Mouse (Mus musculus) hindbrain, embryonic 13.5 days (tissue): Measurements from ENCODE around the gene Dmkn. TPM values are rescaled to one million over a fixed set of nuclear protein-coding genes. Genes with fewer than 3 reads are reported as not detected.

Experiments
- ATAC-seq: fragments of 200-750 bp; cut with Nextera tagmentation; 2 replicates; pipeline ENCODE4 v1.8.0; 2017; ENCODE audit warnings: moderate TSS enrichment; ENCODE audit not compliant: low FRiP score
- H3K27ac ChIP-seq: fragments of 300-500 bp; sonication (generic); 2 replicates; pipeline ENCODE4 v1.5.1; 2015; ENCODE audit warnings: inconsistent platforms, mild to moderate bottlenecking, moderate library complexity
- H3K27me3 ChIP-seq: fragments of 300-500 bp; sonication (generic); 2 replicates; pipeline ENCODE4 v1.6.1; 2015; ENCODE audit warnings: mild to moderate bottlenecking, inconsistent platforms
- H3K36me3 ChIP-seq: fragments of 300-500 bp; sonication (generic); 2 replicates; pipeline ENCODE4 v1.6.1; 2015; ENCODE audit warnings: mild to moderate bottlenecking, inconsistent platforms
- H3K4me1 ChIP-seq: fragments of 300-500 bp; sonication (generic); replicated peaks from 2 replicates; pipeline ENCODE4 v1.6.1; 2015; ENCODE audit warnings: inconsistent platforms
- H3K4me2 ChIP-seq: fragments of 300-500 bp; sonication (generic); 2 replicates; pipeline ENCODE4 v1.6.1; 2015; ENCODE audit warnings: inconsistent platforms, mild to moderate bottlenecking, moderate library complexity
- H3K4me3 ChIP-seq: fragments of 300-500 bp; sonication (generic); 2 replicates; pipeline ENCODE4 v1.5.1; 2015; ENCODE audit warnings: mild to moderate bottlenecking, inconsistent platforms
- H3K9ac ChIP-seq: fragments of 300-500 bp; sonication (generic); 2 replicates; pipeline ENCODE4 v1.6.1; 2015; ENCODE audit warnings: mild to moderate bottlenecking, inconsistent platforms
- H3K9me3 ChIP-seq: fragments of 300-500 bp; sonication (generic); 2 replicates; pipeline ENCODE4 v1.6.1; 2016; ENCODE audit warnings: inconsistent platforms
- WGBS: fragments of 180-500 bp; shearing (Covaris S2); methylation state at CpG from one replicate; pipeline ENCODE4 v1.1.7; 2015; 5-methylcytosine and 5-hydroxymethylcytosine counted together
- polyA plus RNA-seq: library from polyadenylated mRNA; unstranded; fragments of >200 nt; fragmentation: Nextera tagmentation; extraction: Ambion mirVana; gene quantifications from 2 replicates; pipeline ENCODE4 v1.2.1, GENCODE M21; 2015

Gene Dmkn
- polyA plus RNA-seq, 1 experiment from 2014 or later = 0.52 TPM

DNA sequence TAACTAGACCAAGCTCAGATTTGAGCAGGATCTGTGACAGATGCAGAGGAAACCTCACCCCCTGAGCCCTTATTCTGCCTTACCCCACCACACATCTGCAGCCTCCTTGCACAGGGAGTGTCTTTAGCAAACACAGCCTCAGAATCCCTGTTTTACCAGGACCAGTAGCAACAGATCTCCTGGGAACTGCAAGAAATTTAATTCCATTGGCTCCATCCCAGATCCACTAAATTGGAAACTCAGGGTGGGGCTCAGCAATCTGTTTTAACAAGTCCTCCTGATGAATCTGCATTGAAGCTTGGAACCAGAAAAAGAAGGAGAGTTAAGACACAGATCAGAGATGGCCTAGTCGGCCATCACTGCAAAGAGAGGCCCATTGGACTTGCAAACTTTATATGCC is 33.2 kb downstream of the Dmkn start:
- Histone ChIP-seq H3K4me2 (no peak overlapping the region), H3K4me1 (no peaks in the 10 kb centered on the region), H3K36me3 (no peaks in the 10 kb centered on the region), H3K27ac (no peak overlapping the region), H3K27me3 (peaks cover 4% of the 10 kb centered on the region; the same call in 1 of the 2 replicates), H3K9ac (no peak overlapping the region), H3K4me3 (no peak overlapping the region), H3K9me3 (0 out of 2 replicates have a peak, but pooled peaks cover 12% of the 10 kb centered on the region)
- ATAC-seq = no peak
- 100% methylated on average over 1 of the region's 1 CpGs for WGBS

DNA sequence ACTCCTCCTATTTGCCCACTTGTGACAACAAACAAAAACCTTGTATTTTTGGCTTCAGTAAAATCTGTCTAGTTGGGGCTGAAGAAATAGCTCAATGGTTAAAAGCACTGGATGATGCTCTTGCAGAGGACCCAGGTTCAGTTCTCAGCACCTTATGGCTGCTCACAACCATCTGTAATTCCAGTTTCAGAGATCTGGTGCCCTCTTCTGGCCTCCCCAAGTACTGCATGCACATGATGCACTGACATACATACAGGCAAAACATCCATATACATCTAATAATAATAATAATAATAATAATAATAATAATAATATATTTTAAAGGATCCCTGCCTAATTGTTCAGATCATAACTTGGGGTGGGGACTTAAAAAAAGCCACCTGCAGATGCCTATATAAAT is 37.1 kb downstream of the Dmkn start:
- Histone ChIP-seq H3K9ac (no peak overlapping the region), H3K27ac (no peak overlapping the region), H3K4me2 (no peak overlapping the region), H3K36me3 (no peaks in the 10 kb centered on the region), H3K4me1 (no peaks in the 10 kb centered on the region), H3K4me3 (no peak overlapping the region), H3K27me3 (no peaks in the 10 kb centered on the region), H3K9me3 (0 out of 2 replicates have a peak, but pooled peaks cover 12% of the 10 kb centered on the region)
- no peak for ATAC-seq

DNA sequence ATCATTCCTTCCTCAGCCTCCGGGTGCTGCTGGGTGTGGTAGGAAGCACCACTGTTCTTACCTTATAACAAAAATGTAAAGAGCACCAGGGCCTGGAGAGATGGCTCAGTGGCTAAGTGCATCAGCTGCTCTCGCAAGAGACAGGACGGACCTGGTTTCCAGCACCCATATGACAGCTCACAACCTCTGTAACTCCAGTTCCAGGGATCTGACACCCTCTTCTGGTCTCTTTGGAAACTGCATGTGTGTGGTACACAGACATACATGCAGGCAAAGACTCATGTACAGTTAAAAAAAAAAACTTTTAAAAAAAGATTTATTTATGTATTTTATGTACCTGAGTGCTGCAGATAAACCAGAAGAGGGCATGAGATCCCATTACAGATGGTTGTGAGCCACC is 39.7 kb downstream of the Dmkn start:
- no peaks in the 10 kb centered on the region for H3K27me3 ChIP-seq
- no peak for ATAC-seq
- WGBS = 95% methylated on average over 3 of the region's 3 CpGs
- no peak overlapping the region for H3K4me3 ChIP-seq
- H3K27ac ChIP-seq = no peak overlapping the region
- no peak overlapping the region for H3K4me2 ChIP-seq
- H3K9me3 ChIP-seq = 0 out of 2 replicates have a peak, but pooled peaks cover 12% of the 10 kb centered on the region
- H3K4me1 ChIP-seq = no peaks in the 10 kb centered on the region
- no peak overlapping the region for H3K9ac ChIP-seq
- no peaks in the 10 kb centered on the region for H3K36me3 ChIP-seq

DNA sequence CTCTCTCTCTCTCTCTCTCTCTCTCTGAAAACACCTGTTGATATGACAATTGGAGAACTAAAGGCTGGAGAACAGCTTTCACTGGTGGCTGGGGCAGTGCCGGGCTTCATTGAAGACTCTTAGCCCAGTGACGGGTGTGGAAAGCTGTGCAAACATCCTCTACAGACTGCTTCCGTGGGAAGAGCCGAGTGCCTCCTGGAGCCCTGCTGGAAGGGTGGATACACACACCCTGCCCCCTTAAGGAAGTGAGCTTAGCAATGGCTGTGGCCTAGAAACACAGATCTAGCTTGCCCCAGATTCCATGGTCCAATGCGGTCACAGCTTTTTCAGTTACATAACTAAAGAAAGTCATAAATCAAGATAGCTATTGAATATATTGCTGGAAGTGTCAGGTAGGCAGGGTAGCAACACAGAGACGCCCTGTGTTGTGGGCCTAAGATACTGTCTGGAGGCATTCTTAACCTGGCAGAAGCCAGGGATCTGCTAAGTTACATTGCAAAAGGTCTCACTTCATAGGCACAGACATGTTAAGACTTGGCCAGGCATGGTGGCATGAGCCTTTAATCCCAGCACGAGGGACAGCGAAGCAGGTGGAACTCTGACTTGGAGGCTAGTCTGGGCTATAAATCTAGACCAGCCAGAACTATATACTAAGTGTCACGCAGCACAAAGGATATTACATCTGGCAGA is 40.6 kb downstream of the Dmkn start:
- no peaks in the 10 kb centered on the region for H3K4me1 ChIP-seq
- no peak overlapping the region for H3K4me3 ChIP-seq
- H3K9me3 ChIP-seq = 0 out of 2 replicates have a peak, but pooled peaks cover 11% of the 10 kb centered on the region
- H3K36me3 ChIP-seq = no peaks in the 10 kb centered on the region
- no peaks in the 10 kb centered on the region for H3K27me3 ChIP-seq
- no peak for ATAC-seq
- H3K27ac ChIP-seq = no peak overlapping the region
- 91% methylated on average over 9 of the region's 9 CpGs for WGBS
- no peak overlapping the region for H3K4me2 ChIP-seq
- H3K9ac ChIP-seq = no peak overlapping the region

DNA sequence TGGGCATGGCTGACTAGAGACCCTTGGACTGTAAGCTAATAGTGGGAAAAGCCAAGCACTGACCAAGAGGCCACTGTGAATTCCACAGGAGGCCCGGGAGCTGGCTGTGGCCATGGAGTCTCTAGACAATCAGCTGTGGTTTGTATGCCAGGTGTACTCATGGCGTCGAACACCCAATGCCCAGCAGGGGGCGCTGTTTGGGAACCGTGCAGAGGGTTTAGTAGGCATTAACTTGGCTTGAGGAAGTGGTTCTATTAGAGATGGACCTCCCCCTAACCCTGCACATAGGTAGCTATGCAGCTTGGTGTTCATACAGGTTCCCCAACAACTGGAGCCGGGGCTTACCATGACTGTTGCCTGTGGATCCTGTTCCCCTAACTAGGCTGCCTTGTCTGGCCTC is 42.4 kb downstream of the Dmkn start:
- H3K36me3 ChIP-seq = no peaks in the 10 kb centered on the region
- WGBS = 47% methylated on average over 6 of the region's 6 CpGs
- no peaks in the 10 kb centered on the region for H3K9me3 ChIP-seq
- H3K4me2 ChIP-seq = no peak overlapping the region
- no peak overlapping the region for H3K27ac ChIP-seq
- H3K4me3 ChIP-seq = no peak overlapping the region
- no peaks in the 10 kb centered on the region for H3K27me3 ChIP-seq
- H3K4me1 ChIP-seq = no peaks in the 10 kb centered on the region
- no peak for ATAC-seq
- H3K9ac ChIP-seq = no peak overlapping the region

DNA sequence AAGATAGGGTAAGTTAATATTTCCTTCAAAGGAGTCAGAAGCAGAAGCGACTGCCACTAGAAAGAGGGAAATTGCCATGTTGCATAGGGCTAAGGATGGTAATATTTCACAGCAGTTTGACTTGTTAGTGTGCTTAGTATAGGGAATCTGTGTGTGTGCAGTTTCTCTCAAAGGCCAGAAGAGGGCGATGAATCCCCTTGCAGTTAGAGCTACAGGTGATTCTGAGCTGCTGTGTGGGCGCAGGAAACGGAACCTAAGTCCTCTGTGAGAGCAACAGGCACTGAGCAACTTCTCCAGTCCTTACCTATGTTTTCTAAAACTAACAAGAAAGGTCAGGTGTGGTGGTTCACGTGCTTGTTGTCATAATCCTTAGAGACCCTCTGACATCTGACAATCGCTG is 46.8 kb downstream of the Dmkn start:
- no peak overlapping the region for H3K9ac ChIP-seq
- no peaks in the 10 kb centered on the region for H3K27me3 ChIP-seq
- ATAC-seq = no peak
- H3K9me3 ChIP-seq = no peaks in the 10 kb centered on the region
- H3K4me3 ChIP-seq = no peak overlapping the region
- peaks cover 6% of the 10 kb centered on the region; the same call in 1 of the 2 replicates for H3K4me1 ChIP-seq
- no peak overlapping the region for H3K4me2 ChIP-seq
- H3K36me3 ChIP-seq = no peaks in the 10 kb centered on the region
- 51% methylated on average over 6 of the region's 6 CpGs for WGBS
- no peak overlapping the region for H3K27ac ChIP-seq

DNA sequence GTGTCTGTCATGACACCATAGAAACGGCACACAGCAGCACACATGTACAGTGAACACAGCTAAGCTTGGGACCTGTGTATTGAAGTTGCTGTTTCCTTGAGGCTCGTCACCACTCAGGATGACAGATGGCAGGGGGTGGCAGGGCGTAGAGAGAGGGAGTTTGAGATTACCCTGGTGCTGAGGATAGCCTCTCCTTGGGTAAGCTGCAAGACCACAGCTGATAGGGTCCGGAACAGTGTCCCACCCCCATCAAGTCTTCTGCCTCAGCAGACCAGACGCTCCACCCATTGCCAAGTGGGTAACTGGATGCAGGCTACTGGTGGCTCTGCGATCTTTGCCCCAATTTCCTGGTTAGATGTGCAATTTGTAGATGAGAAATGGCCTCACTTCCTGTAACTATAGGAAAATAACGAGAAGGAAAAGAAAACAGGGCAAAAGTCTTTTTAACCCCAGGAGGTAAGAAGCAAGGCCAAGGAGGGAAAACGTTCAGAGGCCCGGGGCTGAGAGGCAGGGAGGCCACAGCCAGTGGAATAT is 48.3 kb downstream of the Dmkn start:
- 65% methylated on average over 9 of the region's 9 CpGs for WGBS
- Histone ChIP-seq H3K27ac (peak overlapping the region; percentile 35; the same call in 1 of the 2 replicates), H3K9me3 (no peaks in the 10 kb centered on the region), H3K4me2 (no peak overlapping the region), H3K4me1 (peaks cover 6% of the 10 kb centered on the region; the same call in 1 of the 2 replicates), H3K27me3 (no peaks in the 10 kb centered on the region), H3K4me3 (no peak overlapping the region), H3K36me3 (no peaks in the 10 kb centered on the region), H3K9ac (no peak overlapping the region)
- no peak for ATAC-seq

DNA sequence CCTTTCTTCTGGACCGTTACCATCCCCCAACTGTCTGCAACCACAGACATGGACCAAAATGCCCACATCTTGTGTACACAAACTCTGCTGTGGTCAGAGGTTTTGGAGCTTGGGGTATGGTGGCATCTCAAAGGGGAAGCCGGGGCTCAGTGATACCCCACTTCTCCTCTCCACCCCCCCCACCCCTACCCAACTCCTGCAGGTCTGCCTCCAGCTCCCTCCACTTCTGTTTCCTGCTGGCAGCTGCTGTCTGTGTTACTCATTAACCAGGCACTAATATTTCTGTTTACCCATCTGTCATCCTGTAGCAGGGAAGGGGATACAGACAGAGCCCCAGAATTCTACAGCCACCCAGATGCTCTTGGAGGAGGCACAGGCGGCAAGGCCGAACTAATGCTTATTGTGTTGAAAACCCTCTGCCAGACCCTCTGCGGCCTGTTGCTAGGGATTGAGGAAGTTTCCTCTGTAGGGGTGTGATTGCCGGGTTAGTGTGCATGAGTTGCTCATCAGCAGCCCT is 48.8 kb downstream of the Dmkn start:
- no peak overlapping the region for H3K9ac ChIP-seq
- no peaks in the 10 kb centered on the region for H3K36me3 ChIP-seq
- no peak overlapping the region for H3K4me2 ChIP-seq
- no peaks in the 10 kb centered on the region for H3K9me3 ChIP-seq
- H3K27me3 ChIP-seq = no peaks in the 10 kb centered on the region
- WGBS = 50% methylated on average over 6 of the region's 6 CpGs
- no peak overlapping the region for H3K4me3 ChIP-seq
- H3K27ac ChIP-seq = peak overlapping the region; percentile 35; the same call in 1 of the 2 replicates
- ATAC-seq = no peak
- peaks cover 6% of the 10 kb centered on the region; the same call in 1 of the 2 replicates for H3K4me1 ChIP-seq

DNA sequence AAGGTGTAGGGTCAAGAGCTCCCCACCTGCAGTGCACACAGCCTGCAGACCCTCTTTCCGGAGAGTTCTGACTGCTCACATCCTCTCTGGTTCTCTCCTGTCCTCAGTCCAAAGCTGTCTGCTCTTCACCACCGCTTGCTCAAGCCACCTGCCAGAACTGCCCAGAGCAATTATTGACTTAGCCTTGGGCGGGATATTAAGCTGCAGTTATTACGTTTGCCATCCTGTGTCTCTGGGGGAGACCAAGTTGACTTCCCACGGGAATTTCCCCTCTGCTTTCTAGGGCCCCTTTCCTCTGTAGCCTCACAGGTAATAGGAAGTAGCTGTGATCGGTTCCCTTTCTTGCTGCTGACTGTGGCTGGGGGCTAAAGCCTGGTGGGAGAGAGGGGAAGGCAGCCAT is 56.6 kb downstream of the Dmkn start:
- 77% methylated on average over 6 of the region's 6 CpGs for WGBS
- H3K27ac ChIP-seq = no peak overlapping the region
- no peaks in the 10 kb centered on the region for H3K4me1 ChIP-seq

DNA sequence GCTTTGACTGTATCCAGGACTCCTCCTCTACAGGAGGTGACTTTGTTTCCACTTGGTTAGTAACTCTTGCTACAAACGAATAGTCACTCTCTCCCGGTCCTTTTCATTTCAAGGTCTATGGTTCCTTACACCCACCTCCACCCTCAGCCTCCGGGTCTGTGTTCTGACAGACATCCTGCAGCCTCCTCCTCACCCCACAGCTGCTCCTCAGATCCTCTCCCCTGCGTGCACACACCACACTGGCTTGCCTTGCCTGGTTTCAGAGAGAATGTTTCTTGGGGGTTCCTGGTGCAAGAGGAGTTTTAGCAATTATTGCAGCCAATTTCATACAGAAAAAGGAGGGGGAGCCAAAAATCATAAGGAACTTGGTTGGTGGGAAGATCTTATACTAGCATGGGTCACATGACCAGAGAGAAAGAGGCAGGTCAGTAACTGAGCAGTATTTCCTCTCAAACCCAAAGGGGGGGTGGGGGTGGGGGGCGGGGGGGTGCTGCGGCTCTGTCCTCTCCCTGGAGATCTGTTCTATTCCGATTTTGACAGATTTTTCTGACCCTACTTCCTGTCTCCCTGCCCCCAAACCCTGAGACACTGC is 57.4 kb downstream of the Dmkn start:
- Histone ChIP-seq H3K4me3 (no peak overlapping the region), H3K36me3 (no peaks in the 10 kb centered on the region), H3K4me1 (no peaks in the 10 kb centered on the region), H3K9me3 (no peaks in the 10 kb centered on the region), H3K27me3 (no peaks in the 10 kb centered on the region), H3K9ac (no peak overlapping the region), H3K27ac (no peak overlapping the region), H3K4me2 (no peak overlapping the region)
- 70% methylated on average over 7 of the region's 7 CpGs for WGBS
- ATAC-seq = no peak

More for the DNA sequence above, 56.6 kb downstream of the Dmkn start:
- no peak for ATAC-seq
- no peaks in the 10 kb centered on the region for H3K27me3 ChIP-seq
- H3K9me3 ChIP-seq = no peaks in the 10 kb centered on the region
- no peak overlapping the region for H3K4me2 ChIP-seq
- no peaks in the 10 kb centered on the region for H3K36me3 ChIP-seq
- no peak overlapping the region for H3K9ac ChIP-seq
- no peak overlapping the region for H3K4me3 ChIP-seq

DNA sequence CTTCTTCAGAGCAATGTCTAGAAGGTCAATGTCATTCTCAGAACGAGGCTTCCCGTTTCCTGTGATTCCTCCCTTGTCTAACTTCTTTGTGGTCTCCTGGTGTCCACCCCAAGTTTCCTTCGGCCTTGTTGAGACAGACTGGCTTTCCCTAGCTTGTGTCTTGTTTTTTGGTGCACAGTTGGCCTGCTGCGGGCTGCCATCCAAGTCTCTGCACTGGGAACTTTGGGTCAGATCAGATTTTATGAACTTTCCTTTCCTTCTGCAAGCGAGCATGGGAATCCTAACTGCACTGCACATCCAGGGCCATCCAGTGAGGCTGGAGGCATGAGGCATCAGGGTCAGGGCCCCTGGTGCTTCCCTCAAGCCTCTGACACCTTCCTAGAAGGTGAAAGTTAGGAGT is 58.0 kb downstream of the Dmkn start:
- Histone ChIP-seq H3K4me2 (no peak overlapping the region), H3K27ac (no peak overlapping the region), H3K36me3 (no peaks in the 10 kb centered on the region), H3K4me3 (no peak overlapping the region), H3K9ac (no peak overlapping the region), H3K27me3 (no peaks in the 10 kb centered on the region), H3K4me1 (no peaks in the 10 kb centered on the region), H3K9me3 (no peaks in the 10 kb centered on the region)
- 73% methylated on average over 5 of the region's 5 CpGs for WGBS
- ATAC-seq = no peak

DNA sequence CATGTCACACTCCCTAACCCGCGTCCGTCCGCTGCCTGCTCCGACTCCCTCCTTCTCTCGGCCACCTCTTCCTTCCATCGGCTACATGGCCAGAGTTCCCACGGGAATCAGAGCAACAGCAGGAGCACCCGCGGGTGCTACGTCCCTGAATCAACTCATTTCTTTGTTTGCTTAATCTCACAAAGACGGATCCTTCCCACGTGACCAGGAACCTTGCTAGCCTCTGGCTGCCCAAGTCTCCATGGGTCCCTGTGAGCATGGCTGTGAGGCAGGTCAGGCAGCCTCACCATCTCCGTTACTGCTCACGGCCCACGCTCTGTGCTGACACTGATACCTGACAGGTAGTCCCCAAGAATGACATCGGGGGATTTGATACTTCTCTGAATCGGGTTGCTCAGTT is 60.1 kb downstream of the Dmkn start, which contains the start of gene Ffar2:
Gene Ffar2 (minus strand): TSS at position 101 of the 400 bp plus-strand sequence.
- Histone ChIP-seq H3K4me2 (no peak within 1 kb of the TSS), H3K27ac (no peak within 1 kb of the TSS), H3K27me3 (no peaks in the 10 kb centered on the region), H3K4me3 (no peak within 1 kb of the TSS), H3K9me3 (no peaks in the 10 kb centered on the region), H3K36me3 (no peaks in the 10 kb centered on the region), H3K9ac (no peak within 1 kb of the TSS), H3K4me1 (no peaks in the 10 kb centered on the region)
- no peak for ATAC-seq
- 92% methylated on average over 18 of the region's 18 CpGs for WGBS
